Mouse (Mus musculus) Patski (cell line): ENCODE results near the gene Mpdz. TPM values are rescaled to one million over a fixed set of nuclear protein-coding genes. Genes with fewer than 3 reads are reported as not detected.

Source experiments
- ATAC-seq: fragments of 100-300 bp; one replicate; pipeline ENCODE4 v1.8.0; 2021
- CTCF ChIA-PET: fragments of 350-600 bp; sonication (Branson Sonifier 250); formaldehyde crosslinking; loops from one replicate; lab custom pipeline; 2022; ENCODE audit warnings: inconsistent platforms; lab: Charles Lee
- POLR2A ChIA-PET: fragments of 350-600 bp; sonication (Branson Sonifier 250); formaldehyde crosslinking; loops from one replicate; lab custom pipeline; 2022; ENCODE audit warnings: antibody characterized with exemption, inconsistent platforms; lab: Charles Lee
- DNase-seq: peaks from one replicate; pipeline ENCODE4 v3.0.0-alpha.2; 2011; ENCODE audit warnings: low read depth, low spot score
- H3K27me3 ChIP-seq: fragments of 371-371 bp; one replicate; pipeline ENCODE4 v1.5.1; 2021
- CTCF ChIP-seq: fragments of 100-300 bp; IDR thresholded peaks from one replicate; pipeline ENCODE4 v1.5.1; 2021
- in situ Hi-C: fragments of 300-500 bp; cut with MboI; formaldehyde crosslinking; loops from 3 replicates; pipeline ENCODE4 v1.11.1; 2018; ENCODE audit warnings: low pct_unique_long_range_greater_than_20kb, mixed read lengths
- polyA plus RNA-seq: library from polyadenylated mRNA; unstranded; gene quantifications from one replicate; pipeline ENCODE4 v1.2.3, GENCODE M21; 2021

The Mpdz gene
- 27.0 TPM for polyA plus RNA-seq

GRCm38 (mm10) chr4:81442078-81442981, at the start of gene Mpdz:
Gene Mpdz, minus strand, starts transcription at chr4:81442815.
- ChIA-PET POLR2A (no interaction called here), CTCF (no interaction called here)
- ATAC-seq (peak; percentile 93), DNase-seq (no peak)
- H3K27me3 ChIP-seq = no peaks in the 10 kb centered on the region
- TF ChIP-seq CTCF = no peak
- in situ Hi-C loops = no loop called here

GRCm38 (mm10) chr4:81490556-81490955, 47.9 kb upstream of the Mpdz start:
- CTCF ChIA-PET = no interaction called here
- in situ Hi-C loops = loop anchor here (25.0 kb wide), 3 partner anchors 628 to 1697 kb away; no protein-coding TSS in a partner anchor
- ATAC-seq = no peak
- TF ChIP-seq CTCF = no peak
- POLR2A ChIA-PET = no interaction called here
- DNase-seq = no peak
- no peaks in the 10 kb centered on the region for H3K27me3 ChIP-seq

GRCm38 (mm10) chr4:81484603-81485002, 42.0 kb upstream of the Mpdz start:
- ChIA-PET CTCF (interaction anchor here (1.8 to 2.3 kb wide), 2 partner anchors 14 to 94 kb away, joined by 4 read pairs; no protein-coding TSS in a partner anchor), POLR2A (no interaction called here)
- H3K27me3 ChIP-seq = no peaks in the 10 kb centered on the region
- ATAC-seq = no peak
- TF ChIP-seq CTCF = no peak
- in situ Hi-C loops = loop anchor here (25.0 kb wide), 3 partner anchors 622 to 1703 kb away; no protein-coding TSS in a partner anchor
- no peak for DNase-seq

- no peak for DNase-seq
- CTCF ChIA-PET = interaction anchor here (2.3 kb wide), 1 partner anchor 93 kb away, joined by 4 read pairs; no protein-coding TSS in a partner anchor
- no peaks in the 10 kb centered on the region for H3K27me3 ChIP-seq
- TF ChIP-seq CTCF = no peak
- in situ Hi-C loops = loop anchor here (25.0 kb wide), 3 partner anchors 622 to 1703 kb away; no protein-coding TSS in a partner anchor
- ATAC-seq = no peak
- POLR2A ChIA-PET = no interaction called here
These were observed 41.4 kb upstream of the Mpdz start for GRCm38 (mm10) chr4:81483887-81484602.

- in situ Hi-C loops = loop anchor here (25.0 kb wide), 3 partner anchors 621 to 1704 kb away; no protein-coding TSS in a partner anchor
- DNase-seq (no peak), ATAC-seq (no peak)
- CTCF ChIA-PET = interaction anchor here (2.3 kb wide), 1 partner anchor 92 kb away, joined by 4 read pairs; no protein-coding TSS in a partner anchor
- no peak for TF ChIP-seq CTCF
- POLR2A ChIA-PET = no interaction called here
- no peaks in the 10 kb centered on the region for H3K27me3 ChIP-seq
These were observed 40.5 kb upstream of the Mpdz start for GRCm38 (mm10) chr4:81483159-81483558.

- CTCF ChIA-PET = interaction anchor here (0.9 kb wide), 1 partner anchor 12 kb away, joined by 3 read pairs; no protein-coding TSS in a partner anchor
- TF ChIP-seq CTCF = no peak
- peaks cover 8% of the 10 kb centered on the region for H3K27me3 ChIP-seq
- no peak for ATAC-seq
- POLR2A ChIA-PET = no interaction called here
- DNase-seq = no peak
- in situ Hi-C loops = no loop called here
These were observed 24.2 kb upstream of the Mpdz start for GRCm38 (mm10) chr4:81466821-81467220.

GRCm38 (mm10) chr4:81465172-81465571, 22.6 kb upstream of the Mpdz start:
- no peak for ATAC-seq
- H3K27me3 ChIP-seq = peaks cover 8% of the 10 kb centered on the region
- no peak for DNase-seq
- CTCF ChIA-PET = no interaction called here
- no peak for TF ChIP-seq CTCF
- in situ Hi-C loops = no loop called here
- POLR2A ChIA-PET = no interaction called here

- no peak for TF ChIP-seq CTCF
- in situ Hi-C loops = no loop called here
- CTCF ChIA-PET = interaction anchor here (1.0 kb wide), 1 partner anchor 13 kb away, joined by 3 read pairs; no protein-coding TSS in a partner anchor
- ATAC-seq (no peak), DNase-seq (no peak)
- POLR2A ChIA-PET = no interaction called here
- no peaks in the 10 kb centered on the region for H3K27me3 ChIP-seq
These were observed 19.6 kb upstream of the Mpdz start for GRCm38 (mm10) chr4:81462253-81462652.

GRCm38 (mm10) chr4:81458921-81459320, 16.3 kb upstream of the Mpdz start:
- DNase-seq (no peak), ATAC-seq (no peak)
- CTCF ChIA-PET = no interaction called here
- in situ Hi-C loops = no loop called here
- POLR2A ChIA-PET = no interaction called here
- H3K27me3 ChIP-seq = no peaks in the 10 kb centered on the region
- no peak for TF ChIP-seq CTCF

GRCm38 (mm10) chr4:81453806-81454205, 11.2 kb upstream of the Mpdz start:
- no peak for TF ChIP-seq CTCF
- ATAC-seq (no peak), DNase-seq (no peak)
- CTCF ChIA-PET = no interaction called here
- no peaks in the 10 kb centered on the region for H3K27me3 ChIP-seq
- in situ Hi-C loops = no loop called here
- POLR2A ChIA-PET = no interaction called here
